Mouse (Mus musculus) neural tube, embryonic 14.5 days (tissue): ENCODE results near the gene Myo19. TPM values are rescaled to one million over a fixed set of nuclear protein-coding genes. Genes with fewer than 3 reads are reported as not detected.
A peak's percentile ranks its signal among the peaks of the same experiment; 100 is the strongest.

Experiments used
- ATAC-seq: fragments of 200-750 bp; cut with Nextera tagmentation; 2 replicates; pipeline ENCODE4 v1.8.0; 2017; ENCODE audit warnings: low read depth, mild to moderate bottlenecking, moderate TSS enrichment, moderate library complexity
- H3K27ac ChIP-seq: fragments of 300-500 bp; sonication (generic); 2 replicates; pipeline ENCODE4 v1.5.1; 2014; ENCODE audit warnings: low read depth, mild to moderate bottlenecking, control low read depth, low read length, moderate library complexity, mixed read lengths
- H3K27me3 ChIP-seq: fragments of 300-500 bp; sonication (generic); 2 replicates; pipeline ENCODE4 v1.6.1; 2014; ENCODE audit warnings: low read length; ENCODE audit not compliant: control insufficient read depth, insufficient read depth
- H3K36me3 ChIP-seq: fragments of 300-500 bp; sonication (generic); 2 replicates; pipeline ENCODE4 v1.6.1; 2014; ENCODE audit warnings: low read length, mixed read lengths; ENCODE audit not compliant: control insufficient read depth, insufficient read depth
- H3K4me1 ChIP-seq: fragments of 300-500 bp; sonication (generic); 2 replicates; pipeline ENCODE4 v1.6.1; 2014; ENCODE audit warnings: low read length; ENCODE audit not compliant: control insufficient read depth, insufficient read depth
- H3K4me2 ChIP-seq: fragments of 300-500 bp; sonication (generic); 2 replicates; pipeline ENCODE4 v1.6.1; 2014; ENCODE audit warnings: mild to moderate bottlenecking, low read depth, low read length, control low read depth
- H3K4me3 ChIP-seq: fragments of 300-500 bp; sonication (generic); 2 replicates; pipeline ENCODE4 v1.5.1; 2014; ENCODE audit warnings: low read depth, low read length, control low read depth, mixed read lengths
- H3K9ac ChIP-seq: fragments of 300-500 bp; sonication (generic); replicated peaks from 2 replicates; pipeline ENCODE4 v1.6.1; 2014; ENCODE audit warnings: low read depth, mild to moderate bottlenecking, control low read depth, low read length, mixed read lengths
- H3K9me3 ChIP-seq: fragments of 300-500 bp; sonication (generic); 2 replicates; pipeline ENCODE4 v1.6.1; 2016; ENCODE audit warnings: low read length; ENCODE audit not compliant: control insufficient read depth
- WGBS: fragments of 180-500 bp; shearing (Covaris S2); extraction: QIAGEN DNeasy Blood & Tissue Kit; methylation state at CpG from one replicate; pipeline ENCODE4 v1.1.7; 2014; 5-methylcytosine and 5-hydroxymethylcytosine counted together
- polyA plus RNA-seq: library from polyadenylated mRNA; unstranded; fragments of >200 nt; fragmentation: Nextera tagmentation; extraction: Ambion mirVana; gene quantifications from 2 replicates; pipeline ENCODE4 v1.2.1, GENCODE M21; 2014

The Myo19 gene
- polyA plus RNA-seq, 1 experiment from 2014 or later: 6.4 TPM

GRCm38 (mm10) chr11:84948114-84948513 lies 68.2 kb downstream of the Myo19 start:
- H3K4me2 ChIP-seq: no peak overlapping the region
- H3K36me3 ChIP-seq: no peaks in the 10 kb centered on the region
- no peak overlapping the region for H3K27ac ChIP-seq
- no peak for ATAC-seq
- no peaks in the 10 kb centered on the region for H3K9me3 ChIP-seq
- 52% methylated on average over 3 of the region's 3 CpGs for WGBS
- H3K9ac ChIP-seq: no peak overlapping the region
- H3K4me1 ChIP-seq: peaks cover 4% of the 10 kb centered on the region; the same call in 1 of the 2 replicates
- no peaks in the 10 kb centered on the region for H3K27me3 ChIP-seq
- H3K4me3 ChIP-seq: no peak overlapping the region

- no peak overlapping the region for H3K27ac ChIP-seq
- no peak overlapping the region for H3K4me3 ChIP-seq
- no peak overlapping the region for H3K4me2 ChIP-seq
- H3K27me3 ChIP-seq: no peaks in the 10 kb centered on the region
- no peaks in the 10 kb centered on the region for H3K9me3 ChIP-seq
- no peak overlapping the region for H3K9ac ChIP-seq
- no peak for ATAC-seq
- H3K4me1 ChIP-seq: peaks cover 4% of the 10 kb centered on the region; the same call in 1 of the 2 replicates
- WGBS: 56% methylated on average over 3 of the region's 3 CpGs
- H3K36me3 ChIP-seq: no peaks in the 10 kb centered on the region
These were observed 68.6 kb downstream of the Myo19 start for GRCm38 (mm10) chr11:84948526-84948925.

GRCm38 (mm10) chr11:84952611-84953010 lies 72.7 kb downstream of the Myo19 start:
- no peak overlapping the region for H3K27ac ChIP-seq
- no peaks in the 10 kb centered on the region for H3K4me1 ChIP-seq
- H3K9me3 ChIP-seq: no peaks in the 10 kb centered on the region
- H3K36me3 ChIP-seq: no peaks in the 10 kb centered on the region
- WGBS: 58% methylated on average over 2 of the region's 2 CpGs
- ATAC-seq: no peak
- H3K9ac ChIP-seq: no peak overlapping the region
- peaks cover 13% of the 10 kb centered on the region for H3K27me3 ChIP-seq
- H3K4me2 ChIP-seq: no peak overlapping the region
- H3K4me3 ChIP-seq: no peak overlapping the region

GRCm38 (mm10) chr11:84956400-84956799 lies 76.5 kb downstream of the Myo19 start:
- Histone ChIP-seq H3K4me2 (no peak overlapping the region), H3K27me3 (peaks cover 23% of the 10 kb centered on the region), H3K4me3 (no peak overlapping the region), H3K9me3 (no peaks in the 10 kb centered on the region), H3K9ac (no peak overlapping the region), H3K4me1 (no peaks in the 10 kb centered on the region), H3K36me3 (no peaks in the 10 kb centered on the region), H3K27ac (no peak overlapping the region)
- ATAC-seq: no peak
- WGBS: 34% methylated on average over 5 of the region's 5 CpGs

GRCm38 (mm10) chr11:84957171-84957570 lies 77.2 kb downstream of the Myo19 start:
- Histone ChIP-seq H3K4me3 (peak overlapping the region; percentile 26; the same call in 1 of the 2 replicates), H3K27me3 (peaks cover 23% of the 10 kb centered on the region), H3K4me1 (no peaks in the 10 kb centered on the region), H3K36me3 (no peaks in the 10 kb centered on the region), H3K9me3 (no peaks in the 10 kb centered on the region), H3K4me2 (peak overlapping the region; percentile 58; the same call in 1 of the 2 replicates), H3K27ac (no peak overlapping the region), H3K9ac (no peak overlapping the region)
- ATAC-seq: no peak
- 14% methylated on average over 15 of the region's 15 CpGs for WGBS

- H3K27ac ChIP-seq: no peak within 1 kb of the TSS
- 0 out of 2 replicates have a peak within 1 kb of the TSS, but pooled peaks have one; percentile 18 for H3K9ac ChIP-seq
- ATAC-seq: no peak
- H3K36me3 ChIP-seq: no peaks in the 10 kb centered on the region
- H3K27me3 ChIP-seq: peaks cover 23% of the 10 kb centered on the region
- no peaks in the 10 kb centered on the region for H3K9me3 ChIP-seq
- H3K4me3 ChIP-seq: peak within 1 kb of the TSS; percentile 26
- whole genome bisulfite sequencing: 2% methylated on average over 48 of the region's 49 CpGs
- H3K4me2 ChIP-seq: peak within 1 kb of the TSS; percentile 58
- no peaks in the 10 kb centered on the region for H3K4me1 ChIP-seq
These were observed 77.8 kb downstream of the Myo19 start, which contains the start of gene Car4 for GRCm38 (mm10) chr11:84957591-84958270. Car4 (plus strand) TSS chr11:84957786.

- no peak overlapping the region for H3K4me3 ChIP-seq
- no peak overlapping the region for H3K27ac ChIP-seq
- WGBS: 9% methylated on average over 11 of the region's 11 CpGs
- ATAC-seq: no peak
- peaks cover 23% of the 10 kb centered on the region for H3K27me3 ChIP-seq
- peak overlapping the region; percentile 58 for H3K4me2 ChIP-seq
- no peak overlapping the region for H3K9ac ChIP-seq
- no peaks in the 10 kb centered on the region for H3K9me3 ChIP-seq
- no peaks in the 10 kb centered on the region for H3K4me1 ChIP-seq
- H3K36me3 ChIP-seq: no peaks in the 10 kb centered on the region
These were observed 78.3 kb downstream of the Myo19 start for GRCm38 (mm10) chr11:84958271-84958630.

- no peak overlapping the region for H3K9ac ChIP-seq
- H3K4me2 ChIP-seq: no peak overlapping the region
- no peak overlapping the region for H3K4me3 ChIP-seq
- H3K27ac ChIP-seq: no peak overlapping the region
- H3K4me1 ChIP-seq: no peaks in the 10 kb centered on the region
- H3K36me3 ChIP-seq: no peaks in the 10 kb centered on the region
- ATAC-seq: no peak
- H3K27me3 ChIP-seq: peaks cover 23% of the 10 kb centered on the region
- 43% methylated on average over 5 of the region's 5 CpGs for WGBS
- H3K9me3 ChIP-seq: no peaks in the 10 kb centered on the region
These were observed 79.2 kb downstream of the Myo19 start for GRCm38 (mm10) chr11:84959181-84959580.

GRCm38 (mm10) chr11:84959701-84960181 lies 79.8 kb downstream of the Myo19 start:
- WGBS: 7% methylated on average over 9 of the region's 9 CpGs
- H3K4me2 ChIP-seq: no peak overlapping the region
- peaks cover 23% of the 10 kb centered on the region for H3K27me3 ChIP-seq
- no peaks in the 10 kb centered on the region for H3K9me3 ChIP-seq
- H3K27ac ChIP-seq: no peak overlapping the region
- no peak for ATAC-seq
- H3K9ac ChIP-seq: no peak overlapping the region
- no peaks in the 10 kb centered on the region for H3K4me1 ChIP-seq
- H3K36me3 ChIP-seq: no peaks in the 10 kb centered on the region
- no peak overlapping the region for H3K4me3 ChIP-seq
